Mouse (Mus musculus): Measurements from ENCODE around the gene Snx17. TPM values are rescaled to one million over a fixed set of nuclear protein-coding genes. Genes with fewer than 3 reads are reported as not detected.

The Snx17 gene
- total RNA-seq, 2 experiments from 2014 or later, result 80.0 to 80.7 TPM

- intact Hi-C loops (cut with DNase I), result no loop called here
- DNase-seq, result no peak
These were observed 28.4 kb downstream of the Snx17 start for GRCm38 (mm10) chr5:31221304-31221945.

DNA sequence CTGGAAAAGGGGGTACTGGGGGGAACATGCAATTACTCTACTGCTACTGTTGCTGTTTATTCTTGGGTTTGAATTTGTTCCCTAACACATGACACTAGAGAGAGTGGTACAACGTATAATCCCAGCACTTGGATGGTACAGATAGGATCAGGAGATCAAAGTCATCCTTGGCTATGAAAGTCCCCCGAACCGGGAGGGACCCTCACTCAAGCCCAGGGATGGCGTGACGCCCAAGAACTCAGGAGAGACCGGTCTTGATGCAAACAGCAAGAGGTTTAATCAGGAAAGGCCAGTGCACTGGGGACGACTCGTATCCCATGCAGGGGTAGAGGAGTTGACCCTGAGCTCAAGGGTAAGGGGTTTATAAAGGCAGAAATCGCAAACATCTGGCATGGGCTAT is 29.7 kb downstream of the Snx17 start:
- intact Hi-C loops (cut with DNase I), result no loop called here
- DNase-seq, result no peak

DNA sequence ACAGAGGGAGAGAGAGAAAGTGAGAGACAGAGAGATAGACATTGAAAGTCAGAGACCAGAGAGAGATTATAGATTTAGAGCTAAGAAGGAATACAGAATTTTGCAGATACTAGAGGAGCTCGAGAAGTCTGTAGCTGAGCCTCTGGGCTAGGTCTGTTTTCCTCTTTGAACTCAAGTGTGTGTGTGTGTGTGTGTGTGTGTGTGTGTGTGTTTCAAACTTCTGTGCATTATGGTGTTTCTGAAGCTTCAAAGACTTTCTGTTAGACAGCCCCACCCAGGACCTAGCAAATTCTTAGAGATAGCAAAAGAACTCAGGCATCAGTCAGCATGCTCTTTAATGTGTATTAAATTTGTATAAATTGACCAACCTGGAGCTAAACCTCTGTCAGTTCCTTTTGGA is 33.6 kb downstream of the Snx17 start:
- no peak for DNase-seq

DNA sequence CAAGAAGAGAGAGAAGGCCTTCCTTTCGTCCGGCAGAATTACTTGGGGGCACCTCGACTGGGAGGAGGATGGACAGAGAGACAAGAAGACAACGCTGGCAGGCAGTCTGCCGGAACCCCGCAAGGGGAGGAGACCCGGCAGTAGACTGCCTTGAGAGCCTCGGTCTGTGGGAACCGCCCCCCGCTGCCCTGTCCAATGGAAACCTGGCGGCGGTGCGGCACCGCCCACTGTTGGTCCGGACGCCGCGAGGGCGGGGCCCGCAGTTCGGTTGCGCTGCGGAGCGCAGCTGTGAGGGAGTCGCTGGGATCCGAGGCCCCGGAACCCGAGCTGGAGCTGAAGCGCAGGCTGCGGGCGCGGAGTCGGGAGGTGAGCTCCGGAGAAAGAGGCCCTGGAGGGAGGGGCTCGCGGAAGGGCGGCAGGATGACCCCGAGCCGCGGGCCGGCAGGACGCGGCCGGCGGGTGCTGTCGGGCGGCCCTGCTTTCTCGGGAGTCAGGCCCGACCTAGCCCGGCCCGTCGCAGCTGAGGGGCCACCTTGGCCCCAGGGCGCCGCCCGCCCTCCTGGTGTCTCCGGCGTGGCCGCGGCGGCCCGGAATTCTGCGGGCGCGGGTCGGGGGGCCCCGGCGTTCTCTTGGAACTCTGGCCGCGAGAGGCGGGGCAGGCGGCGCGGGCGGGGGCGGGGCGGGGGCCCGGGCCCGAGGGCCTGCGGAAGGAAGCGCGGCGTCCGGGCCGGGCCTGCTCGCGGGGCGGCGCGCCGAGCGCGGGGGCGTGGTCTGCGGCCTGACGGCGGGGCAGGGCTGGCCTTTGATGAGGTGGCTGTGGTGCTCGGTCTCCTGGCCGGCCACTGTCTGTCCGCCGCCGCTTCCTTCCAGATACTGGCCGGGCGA is 47.9 kb downstream of the Snx17 start, which contains the start of the genes Nrbp1 and Gm9970:
TSS of gene Nrbp1 (plus strand) at position 228 of the 885 bp plus-strand sequence.
TSS of gene Gm9970 (minus strand) at position 596 of the 885 bp plus-strand sequence.
- intact Hi-C loops (cut with DNase I), result loop anchor here (1.0 to 2.0 kb wide), 2 partner anchors 21 to 50 kb away; partner anchors contain the start of genes Ift172 and Ppm1g
- peak; percentile 96 to 97 for DNase-seq

More for the DNA sequence above, 33.6 kb downstream of the Snx17 start:
- intact Hi-C loops (cut with DNase I), result no loop called here

- intact Hi-C loops (cut with DNase I), result loop anchor here (1.0 to 2.0 kb wide), 2 partner anchors 21 to 49 kb away; partner anchors contain the start of genes Ift172 and Ppm1g
These were observed 48.6 kb downstream of the Snx17 start for GRCm38 (mm10) chr5:31241522-31242034.

GRCm38 (mm10) chr5:31242191-31242590 is 49.2 kb downstream of the Snx17 start:
- intact Hi-C loops (cut with DNase I), result no loop called here
- DNase-seq, result no peak

More at GRCm38 (mm10) chr5:31241522-31242034, 48.6 kb downstream of the Snx17 start:
- no peak for DNase-seq

Other genes with a start within 250 kb of the Snx17 start
- gene Cgref1, start 247.6 kb upstream of the Snx17 start, total RNA-seq (2021), result under 1 TPM; 0.60 to 0.64 TPM
- 10 to 100 TPM; 64.9 to 71.3 TPM for gene Preb, start 232.9 kb upstream of the Snx17 start, total RNA-seq (2021)
- gene Tcf23, start 224.6 kb upstream of the Snx17 start, total RNA-seq (2021), result under 1 TPM; 0.15 to 0.53 TPM
- gene Atraid, start 144.9 kb upstream of the Snx17 start, total RNA-seq (2021), result 10 to 100 TPM; 62.7 to 64.1 TPM
- gene Slc5a6, start 144.3 kb upstream of the Snx17 start, total RNA-seq (2021), result 1 to 10 TPM; 4.7 to 4.8 TPM
- 10 to 100 TPM; 19.1 to 21.7 TPM for gene Cad, start 138.4 kb upstream of the Snx17 start, total RNA-seq (2021)
- gene Dnajc5g, start 86.9 kb upstream of the Snx17 start, total RNA-seq (2021), result not detected
- gene Slc30a3, start 85.0 kb upstream of the Snx17 start, total RNA-seq (2021), result under 1 TPM in 1 of 2 experiments, not detected in 1; 0.25 TPM
- 10 to 100 TPM; 67.3 to 78.0 TPM for gene Trim54, start 76.5 kb upstream of the Snx17 start, total RNA-seq (2021)
- gene Ucn, start 54.4 kb upstream of the Snx17 start, total RNA-seq (2021), result not detected
- 10 to 100 TPM; 52.1 to 59.3 TPM for gene Mpv17, start 39.0 kb upstream of the Snx17 start, total RNA-seq (2021)
- gene Gm29609, start 13.3 kb upstream of the Snx17 start, total RNA-seq (2021), result 1 to 10 TPM in 1 of 2 experiments, under 1 TPM in 1; 0.38 to 1.6 TPM
- 10 to 100 TPM; 45.1 to 48.3 TPM for gene Gtf3c2, start 13.1 kb upstream of the Snx17 start, total RNA-seq (2021)
- 10 to 100 TPM; 44.8 to 45.2 TPM for gene Eif2b4, start 203 bp downstream of the Snx17 start, total RNA-seq (2021)
- gene Zfp513, start 9.1 kb downstream of the Snx17 start, total RNA-seq (2021), result 10 to 100 TPM; 12.7 to 12.9 TPM
- 10 to 100 TPM; 70.1 to 86.9 TPM for gene Ppm1g, start 27.5 kb downstream of the Snx17 start, total RNA-seq (2021)
- gene Nrbp1, start 47.6 kb downstream of the Snx17 start, total RNA-seq (2021), result 10 to 100 TPM; 83.8 to 85.2 TPM
- gene Gm9970, start 48.0 kb downstream of the Snx17 start, total RNA-seq (2021), result 1 to 10 TPM in 1 of 2 experiments, not detected in 1; 1.0 TPM
- 1 to 10 TPM; 2.1 to 2.5 TPM for gene Krtcap3, start 58.5 kb downstream of the Snx17 start, total RNA-seq (2021)
- gene Ift172, start 97.9 kb downstream of the Snx17 start, total RNA-seq (2021), result 10 to 100 TPM; 34.1 to 40.4 TPM
- 10 to 100 TPM in 1 of 2 experiments, 1 to 10 TPM in 1; 3.6 to 10.3 TPM for gene Fndc4, start 102.9 kb downstream of the Snx17 start, total RNA-seq (2021)
- not detected for gene Gckr, start 104.2 kb downstream of the Snx17 start, total RNA-seq (2021)

Measured in heart, postnatal 10 days (tissue).